Mouse (Mus musculus) embryonic fibroblast, embryonic 13.5 days (primary cell): ENCODE measurements at regions not wholly inside any gene's neighbourhood (a gene's known extent, or its start where the extent isn't known, plus 50 kb on each side); places are given as distances from the start of the nearest gene placed in this dataset.

Experiments
- H3K27ac ChIP-seq: 2 replicates; pipeline ENCODE4 v1.5.1; 2012; ENCODE audit warnings: low read length, control low read depth, inconsistent platforms; ENCODE audit not compliant: insufficient read depth
- H3K4me1 ChIP-seq: 2 replicates; pipeline ENCODE4 v1.6.1; 2011; ENCODE audit warnings: low read length; ENCODE audit not compliant: control insufficient read depth, insufficient read depth
- H3K4me3 ChIP-seq: 2 replicates; pipeline ENCODE4 v1.5.1; 2011; ENCODE audit warnings: mild to moderate bottlenecking, control low read depth, low read length; ENCODE audit not compliant: insufficient read depth
- CTCF ChIP-seq: IDR thresholded peaks from 2 replicates; pipeline ENCODE4 v1.5.1; 2011; ENCODE audit warnings: mild to moderate bottlenecking, control low read depth, low read length, moderate library complexity, borderline replicate concordance; ENCODE audit not compliant: insufficient read depth
- POLR2A ChIP-seq: IDR thresholded peaks from 2 replicates; pipeline ENCODE4 v1.6.1; 2011; ENCODE audit warnings: low read depth, mild to moderate bottlenecking, control low read depth, low read length, moderate library complexity

GRCm38 (mm10) chr3:61740088-61740487 is 374.3 kb upstream of the B430305J03Rik start:
- Histone ChIP-seq H3K27ac (no peak overlapping the region), H3K4me1 (no peaks in the 10 kb centered on the region), H3K4me3 (no peak overlapping the region)
- no peak for TF ChIP-seq CTCF
- TF ChIP-seq POLR2A: no peak

DNA sequence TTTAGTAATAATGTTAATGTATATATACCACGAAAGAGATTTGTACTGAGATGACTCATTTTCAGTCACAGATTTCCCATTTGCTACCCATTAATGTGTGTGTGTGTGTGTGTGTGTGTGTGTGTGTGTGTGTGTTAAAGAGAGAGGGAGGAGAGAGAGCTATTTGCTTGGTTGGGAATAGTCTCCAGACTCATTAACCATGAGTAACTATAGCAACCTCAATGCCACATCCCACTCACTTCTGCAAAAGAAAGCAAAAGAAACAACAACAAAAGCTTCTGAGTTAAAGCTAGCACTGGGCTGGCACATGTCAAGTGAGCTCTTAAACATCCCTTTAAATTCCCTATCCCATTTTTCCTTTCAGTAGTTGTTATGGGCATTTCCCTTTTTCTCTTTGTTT is 372.8 kb upstream of the B430305J03Rik start:
- TF ChIP-seq CTCF (no peak), POLR2A (no peak)
- H3K4me1 ChIP-seq: no peaks in the 10 kb centered on the region
- H3K4me3 ChIP-seq: no peak overlapping the region
- no peak overlapping the region for H3K27ac ChIP-seq

DNA sequence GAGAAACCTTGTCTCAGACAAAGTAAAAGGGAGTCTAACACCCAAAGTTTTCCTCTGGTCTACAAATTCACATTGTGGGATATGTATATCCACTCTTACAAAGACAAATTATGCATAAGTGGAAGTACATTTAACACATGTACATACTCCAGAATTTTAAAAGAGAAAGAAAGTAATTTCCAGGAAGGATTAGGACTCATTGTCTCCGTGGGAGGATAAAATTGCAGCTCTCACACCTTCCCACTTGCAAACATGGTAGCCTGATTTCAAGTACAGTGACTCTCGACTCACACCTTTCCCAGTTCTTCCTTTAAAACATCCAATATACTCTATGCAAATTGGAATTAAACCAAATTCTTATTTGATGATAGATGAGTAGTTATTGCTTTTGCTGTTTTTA is 351.0 kb upstream of the B430305J03Rik start:
- no peak overlapping the region for H3K27ac ChIP-seq
- H3K4me3 ChIP-seq: no peak overlapping the region
- H3K4me1 ChIP-seq: no peaks in the 10 kb centered on the region
- TF ChIP-seq POLR2A (no peak), CTCF (no peak)

GRCm38 (mm10) chr3:61687933-61688705 is 322.4 kb upstream of the B430305J03Rik start:
- TF ChIP-seq POLR2A: no peak
- TF ChIP-seq CTCF: no peak
- Histone ChIP-seq H3K27ac (no peak overlapping the region), H3K4me1 (no peaks in the 10 kb centered on the region), H3K4me3 (no peak overlapping the region)

DNA sequence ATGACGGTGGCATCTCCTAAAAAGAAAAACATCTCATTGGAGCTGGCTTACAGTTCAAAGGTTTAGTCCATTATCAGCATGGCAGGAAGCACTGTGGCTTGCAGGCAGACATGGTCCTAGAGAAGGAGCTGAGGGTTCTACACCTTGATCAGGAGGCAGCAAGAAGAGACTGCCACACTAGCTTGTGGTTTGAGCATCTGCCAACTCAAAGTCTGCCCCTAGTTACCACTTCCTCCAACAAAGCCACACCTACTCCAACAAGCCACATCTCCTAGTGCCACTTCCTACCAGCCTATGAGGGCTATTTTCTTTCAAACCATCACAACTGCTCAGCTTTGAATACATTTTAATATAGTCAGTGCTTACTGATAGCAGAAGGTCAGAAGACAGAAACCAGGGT is 305.1 kb upstream of the B430305J03Rik start:
- Histone ChIP-seq H3K4me1 (no peaks in the 10 kb centered on the region), H3K27ac (no peak overlapping the region), H3K4me3 (no peak overlapping the region)
- no peak for TF ChIP-seq POLR2A
- no peak for TF ChIP-seq CTCF

DNA sequence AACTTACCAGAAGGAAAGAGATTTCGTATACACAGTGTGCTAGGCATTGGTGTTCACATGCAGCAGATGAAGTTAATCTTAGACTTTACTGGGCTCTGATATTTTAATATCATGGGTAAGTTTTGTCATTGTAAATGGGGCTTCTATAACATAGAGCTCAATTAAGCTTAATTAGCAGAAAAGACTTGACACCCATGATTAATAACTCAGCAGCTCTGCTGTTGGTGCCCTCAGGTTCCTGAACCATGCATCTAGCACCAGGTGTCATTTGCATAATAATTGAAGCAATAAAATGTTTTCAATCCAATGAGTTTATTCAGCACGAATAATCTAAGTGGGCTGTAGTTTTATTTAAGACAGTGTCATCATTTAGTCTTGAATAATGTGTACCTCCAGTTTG is 290.4 kb upstream of the B430305J03Rik start:
- H3K4me1 ChIP-seq: no peaks in the 10 kb centered on the region
- TF ChIP-seq CTCF (no peak), POLR2A (no peak)
- H3K27ac ChIP-seq: no peak overlapping the region
- H3K4me3 ChIP-seq: no peak overlapping the region

GRCm38 (mm10) chr3:61628535-61628934 is 262.8 kb upstream of the B430305J03Rik start:
- Histone ChIP-seq H3K4me3 (no peak overlapping the region), H3K4me1 (no peaks in the 10 kb centered on the region), H3K27ac (no peak overlapping the region)
- TF ChIP-seq POLR2A (no peak), CTCF (no peak)

DNA sequence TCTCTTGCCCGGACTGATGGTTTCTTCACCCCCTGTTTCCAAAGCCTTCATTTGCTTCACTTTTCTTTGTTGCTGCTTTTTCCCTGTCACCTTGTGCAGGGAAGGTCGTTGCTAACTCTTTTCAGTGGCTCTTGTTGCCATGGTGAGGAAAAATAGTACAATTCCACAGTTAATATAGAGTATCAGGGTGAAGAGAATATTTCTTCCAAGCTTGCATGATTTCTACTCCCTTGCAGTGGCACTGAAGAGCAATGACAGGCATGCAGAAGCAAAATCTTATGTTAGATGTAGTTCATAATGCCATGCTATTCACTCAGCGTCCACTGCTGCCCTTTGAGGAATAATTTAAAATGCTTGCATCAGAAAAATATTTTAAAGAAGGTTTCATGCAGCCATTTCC is 262.3 kb upstream of the B430305J03Rik start:
- TF ChIP-seq CTCF (no peak), POLR2A (no peak)
- H3K4me1 ChIP-seq: no peaks in the 10 kb centered on the region
- no peak overlapping the region for H3K4me3 ChIP-seq
- no peak overlapping the region for H3K27ac ChIP-seq

DNA sequence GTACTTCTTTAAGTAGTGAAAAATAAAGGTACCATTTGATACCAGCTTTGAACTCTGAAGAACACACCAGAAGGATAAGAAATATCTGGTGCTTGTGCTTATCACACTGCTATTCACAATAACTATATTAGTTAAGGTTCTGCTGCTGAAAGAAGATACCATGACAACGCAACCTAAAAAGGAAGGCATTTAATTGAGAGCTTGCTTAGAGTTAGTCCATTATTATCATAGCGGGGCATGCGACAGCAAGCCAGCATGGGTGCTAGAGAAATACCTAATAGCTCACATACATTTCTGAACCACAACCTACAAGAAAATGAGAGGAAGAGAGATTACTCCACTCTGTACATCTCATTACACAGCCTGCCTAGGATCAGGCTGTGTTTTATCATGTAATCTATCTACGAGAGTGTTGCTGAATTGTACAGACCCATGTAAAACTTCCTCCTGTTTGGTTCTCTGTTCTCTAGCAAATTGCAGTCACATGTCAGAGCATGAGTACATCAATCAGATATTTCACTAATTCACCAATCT is 258.3 kb upstream of the B430305J03Rik start:
- TF ChIP-seq CTCF (no peak), POLR2A (no peak)
- Histone ChIP-seq H3K4me3 (no peak overlapping the region), H3K27ac (no peak overlapping the region), H3K4me1 (no peaks in the 10 kb centered on the region)

GRCm38 (mm10) chr3:61605469-61605868 is 239.7 kb upstream of the B430305J03Rik start:
- no peak overlapping the region for H3K27ac ChIP-seq
- TF ChIP-seq CTCF (no peak), POLR2A (no peak)

More at GRCm38 (mm10) chr3:61605469-61605868, 239.7 kb upstream of the B430305J03Rik start:
- no peak overlapping the region for H3K4me3 ChIP-seq
- no peaks in the 10 kb centered on the region for H3K4me1 ChIP-seq
